Mouse (Mus musculus): Measurements from ENCODE around the gene Tns1. TPM values are rescaled to one million over a fixed set of nuclear protein-coding genes. Genes with fewer than 3 reads are reported as not detected.
A peak's percentile ranks its signal among the peaks of the same experiment; 100 is the strongest.

The Tns1 gene
- total and polyA plus RNA-seq, 2 experiments from 2014 or later, result 11.7 to 28.0 TPM

DNA sequence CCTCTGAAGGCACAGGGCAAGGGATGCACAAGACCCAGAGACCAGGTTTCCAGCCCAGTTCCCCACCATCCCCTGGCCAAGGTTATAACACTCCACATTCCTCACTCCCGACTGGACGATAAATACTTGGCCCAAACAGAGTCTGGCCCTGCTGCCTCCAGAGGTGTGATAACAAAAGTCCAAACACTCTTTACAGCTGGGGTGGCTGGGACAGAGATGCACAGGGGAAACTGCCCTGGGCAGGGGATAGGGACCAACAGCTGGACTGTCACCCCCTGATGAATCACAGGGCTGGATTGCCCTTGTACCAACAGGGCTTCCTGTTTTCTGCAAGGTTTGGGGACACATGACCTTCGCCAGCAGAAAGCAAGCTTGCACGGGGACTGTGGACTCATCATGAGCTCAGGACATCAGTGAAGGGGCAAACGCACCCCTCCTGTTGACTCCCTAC, 125.3 kb downstream of the Tns1 start:
- Histone ChIP-seq H3K9me3 (ENCODE audit: low read length) (no peaks in the 10 kb centered on the region), H3K4me3 (ENCODE audit: low read length) (no peak overlapping the region), H3K36me3 (ENCODE audit: insufficient read depth, low read length) (no peaks in the 10 kb centered on the region), H3K27me3 (ENCODE audit: insufficient read depth, low read length) (no peaks in the 10 kb centered on the region), H3K4me1 (ENCODE audit: insufficient read depth, low read length) (no peaks in the 10 kb centered on the region), H3K4me2 (ENCODE audit: low read depth, low read length) (no peak overlapping the region), H3K27ac (no peak overlapping the region), H3K9ac (replicated peaks; ENCODE audit: low read length) (no peak overlapping the region)
- ATAC-seq, result no peak
- TF ChIP-seq CTCF (IDR thresholded peaks at IDR 0.05; ENCODE audit: low read depth), result no peak
- WGBS, result 74% methylated on average over 5 of the region's 5 CpGs
- no peak for DNase-seq (ENCODE audit: low spot score)

DNA sequence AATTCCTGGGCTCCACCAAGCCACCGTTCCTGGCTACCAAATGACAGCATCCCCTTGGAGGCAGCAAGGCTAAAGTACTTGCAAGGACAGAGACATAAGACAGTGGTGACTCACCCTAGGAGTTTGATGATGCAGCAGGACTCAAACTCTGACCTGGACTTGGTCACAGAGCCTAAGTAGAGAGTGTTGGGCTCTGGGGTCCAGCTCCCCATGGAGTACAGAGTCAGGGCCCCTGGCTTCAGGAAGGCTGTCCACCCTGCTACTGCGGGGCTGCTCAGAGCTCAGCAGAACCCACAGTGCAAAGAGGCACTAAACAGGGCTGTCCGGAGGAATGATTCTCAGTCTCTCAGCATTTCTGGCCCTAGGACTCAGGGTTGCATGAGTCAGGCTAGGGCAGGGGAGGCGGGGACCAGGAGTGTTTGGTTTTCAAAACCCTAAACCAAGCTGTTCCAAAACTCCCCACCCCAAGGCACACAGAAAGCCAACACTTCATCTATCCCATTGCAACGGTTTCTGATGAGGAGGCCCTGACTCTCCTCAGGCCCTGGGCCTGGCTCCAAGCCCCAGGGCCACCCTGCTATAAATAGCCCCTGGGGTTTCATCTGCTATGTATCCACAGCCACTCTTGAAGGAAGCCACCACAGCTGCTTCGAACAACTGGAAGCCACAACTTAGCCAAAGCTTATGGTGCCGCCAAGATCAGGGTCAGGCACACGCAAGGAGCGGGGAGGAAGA, 126.0 kb downstream of the Tns1 start:
- ATAC-seq (no peak), DNase-seq (ENCODE audit: low spot score) (no peak)
- no peaks in the 10 kb centered on the region for H3K36me3 ChIP-seq (ENCODE audit: insufficient read depth, low read length)
- no peak overlapping the region for H3K27ac ChIP-seq
- TF ChIP-seq CTCF (IDR thresholded peaks at IDR 0.05; ENCODE audit: low read depth), result no peak
- 60% methylated on average over 9 of the region's 9 CpGs for WGBS
- no peak overlapping the region for H3K4me2 ChIP-seq (ENCODE audit: low read depth, low read length)
- H3K4me1 ChIP-seq (ENCODE audit: insufficient read depth, low read length), result no peaks in the 10 kb centered on the region
- H3K27me3 ChIP-seq (ENCODE audit: insufficient read depth, low read length), result no peaks in the 10 kb centered on the region
- H3K9me3 ChIP-seq (ENCODE audit: low read length), result no peaks in the 10 kb centered on the region
- H3K9ac ChIP-seq (replicated peaks; ENCODE audit: low read length), result no peak overlapping the region
- H3K4me3 ChIP-seq (ENCODE audit: low read length), result no peak overlapping the region

DNA sequence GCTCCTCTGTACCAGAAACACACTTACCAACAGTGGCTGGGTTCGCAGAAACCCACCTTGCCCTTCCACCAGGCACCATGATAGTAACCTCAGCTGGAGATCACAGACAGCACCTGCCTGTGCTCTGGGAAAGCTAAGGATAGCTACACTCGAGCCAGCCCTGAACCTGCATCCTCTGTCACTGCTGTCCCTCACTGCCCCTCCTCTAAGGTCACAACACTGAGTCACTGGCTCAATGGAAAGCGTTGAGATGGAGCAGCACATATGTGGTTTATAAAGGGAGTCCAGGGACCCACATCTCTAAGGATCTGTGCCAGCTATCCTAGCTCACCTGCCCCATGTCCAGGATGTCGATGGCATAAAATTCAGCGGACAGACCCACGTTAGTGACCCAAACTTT, 126.9 kb downstream of the Tns1 start:
- no peak for TF ChIP-seq CTCF (IDR thresholded peaks at IDR 0.05; ENCODE audit: low read depth)
- ATAC-seq, result no peak
- H3K4me3 ChIP-seq (ENCODE audit: low read length), result no peak overlapping the region
- no peaks in the 10 kb centered on the region for H3K9me3 ChIP-seq (ENCODE audit: low read length)
- no peak for DNase-seq (ENCODE audit: low spot score)
- no peaks in the 10 kb centered on the region for H3K4me1 ChIP-seq (ENCODE audit: insufficient read depth, low read length)
- 79% methylated on average over 6 of the region's 6 CpGs for WGBS
- H3K36me3 ChIP-seq (ENCODE audit: insufficient read depth, low read length), result no peaks in the 10 kb centered on the region
- no peak overlapping the region for H3K27ac ChIP-seq
- no peaks in the 10 kb centered on the region for H3K27me3 ChIP-seq (ENCODE audit: insufficient read depth, low read length)
- H3K9ac ChIP-seq (replicated peaks; ENCODE audit: low read length), result no peak overlapping the region
- no peak overlapping the region for H3K4me2 ChIP-seq (ENCODE audit: low read depth, low read length)

DNA sequence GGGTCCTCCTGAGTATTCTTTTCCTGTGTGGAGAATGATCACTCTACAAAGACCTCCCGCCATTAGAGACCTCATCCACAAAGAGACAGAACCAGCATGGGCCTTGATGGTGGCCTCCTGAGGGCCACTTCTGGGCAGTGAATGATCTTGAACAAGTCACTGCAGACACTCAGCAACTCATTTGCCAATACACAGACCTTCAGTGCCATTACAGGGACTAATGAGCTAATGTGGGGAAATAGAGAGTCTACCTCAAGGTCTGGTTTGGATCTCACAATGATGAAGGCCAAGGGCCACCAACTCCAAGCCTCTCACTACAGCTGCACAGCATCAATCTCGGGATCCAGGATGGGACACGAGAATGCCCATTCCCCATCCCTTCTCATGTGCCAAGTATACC, 127.6 kb downstream of the Tns1 start:
- Histone ChIP-seq H3K4me3 (ENCODE audit: low read length) (no peak overlapping the region), H3K27ac (no peak overlapping the region), H3K4me1 (ENCODE audit: insufficient read depth, low read length) (no peaks in the 10 kb centered on the region), H3K4me2 (ENCODE audit: low read depth, low read length) (no peak overlapping the region), H3K36me3 (ENCODE audit: insufficient read depth, low read length) (no peaks in the 10 kb centered on the region), H3K27me3 (ENCODE audit: insufficient read depth, low read length) (no peaks in the 10 kb centered on the region), H3K9me3 (ENCODE audit: low read length) (no peaks in the 10 kb centered on the region), H3K9ac (replicated peaks; ENCODE audit: low read length) (no peak overlapping the region)
- 95% methylated on average over 3 of the region's 3 CpGs for WGBS
- TF ChIP-seq CTCF (IDR thresholded peaks at IDR 0.05; ENCODE audit: low read depth), result no peak
- no peak for ATAC-seq
- no peak for DNase-seq (ENCODE audit: low spot score)

DNA sequence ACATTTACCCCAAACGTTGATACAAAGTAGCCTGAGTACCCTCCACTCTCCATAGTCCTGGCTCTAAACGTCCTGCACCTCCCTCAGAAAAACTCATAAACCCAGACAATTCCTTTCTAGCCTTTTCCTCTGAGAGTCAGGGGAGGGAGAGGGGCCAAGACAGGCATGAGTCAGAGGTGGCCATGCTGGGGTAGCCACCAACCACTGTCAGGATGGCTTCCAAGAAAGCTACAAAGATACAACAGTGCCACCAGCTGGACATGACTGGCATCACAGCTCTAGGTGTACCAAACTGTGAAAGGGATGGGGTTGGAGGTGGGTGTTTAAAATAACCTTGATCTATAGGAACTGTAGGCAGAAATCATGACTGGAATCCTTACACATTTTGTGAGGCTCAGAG, 128.0 kb downstream of the Tns1 start:
- no peaks in the 10 kb centered on the region for H3K4me1 ChIP-seq (ENCODE audit: insufficient read depth, low read length)

DNA sequence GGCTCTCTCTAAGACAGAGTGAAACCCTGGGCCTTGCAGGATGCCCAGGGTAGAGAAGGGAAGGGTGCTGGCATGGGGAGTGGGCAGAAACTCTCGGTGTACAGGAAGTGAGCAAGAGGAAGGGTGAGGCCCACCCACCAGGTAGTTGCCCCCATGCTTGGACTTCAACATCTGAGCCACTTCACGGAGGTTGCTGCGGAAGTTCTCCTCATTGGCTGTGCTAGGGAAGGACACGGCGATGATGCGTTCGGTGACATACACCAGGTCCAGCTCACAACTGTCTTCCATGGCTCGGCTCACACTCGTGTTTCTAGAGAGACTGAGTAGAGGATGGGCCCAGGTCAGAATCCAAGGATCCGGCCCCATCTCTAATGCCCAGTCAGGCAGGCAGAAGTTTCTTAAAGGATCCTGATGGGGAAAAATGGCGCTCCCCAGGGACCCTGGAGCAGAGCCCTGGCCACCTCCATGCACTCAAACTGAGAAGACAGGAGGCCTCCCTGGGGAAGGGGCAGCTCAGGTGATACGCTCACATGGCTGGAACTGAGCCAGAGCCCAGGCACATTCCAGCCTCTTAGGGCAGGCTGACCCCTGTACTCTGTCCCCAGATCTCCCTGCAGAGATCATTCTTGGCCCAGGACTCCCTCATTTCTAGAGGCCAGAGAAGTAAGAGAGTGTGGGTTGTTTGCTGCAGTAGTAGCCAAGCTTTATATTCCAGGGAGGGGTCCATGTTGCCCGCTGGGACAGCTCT, 129.0 kb downstream of the Tns1 start:
- Histone ChIP-seq H3K9ac (replicated peaks; ENCODE audit: low read length) (no peak overlapping the region), H3K4me1 (ENCODE audit: insufficient read depth, low read length) (no peaks in the 10 kb centered on the region), H3K4me2 (ENCODE audit: low read depth, low read length) (no peak overlapping the region), H3K27ac (no peak overlapping the region), H3K27me3 (ENCODE audit: insufficient read depth, low read length) (no peaks in the 10 kb centered on the region), H3K9me3 (ENCODE audit: low read length) (no peaks in the 10 kb centered on the region), H3K4me3 (ENCODE audit: low read length) (no peak overlapping the region), H3K36me3 (ENCODE audit: insufficient read depth, low read length) (no peaks in the 10 kb centered on the region)
- 88% methylated on average over 13 of the region's 13 CpGs for WGBS
- ATAC-seq (no peak), DNase-seq (ENCODE audit: low spot score) (no peak)
- TF ChIP-seq CTCF (IDR thresholded peaks at IDR 0.05; ENCODE audit: low read depth), result no peak

More for the DNA sequence above, 128.0 kb downstream of the Tns1 start:
- H3K4me3 ChIP-seq (ENCODE audit: low read length), result no peak overlapping the region
- no peaks in the 10 kb centered on the region for H3K36me3 ChIP-seq (ENCODE audit: insufficient read depth, low read length)
- no peaks in the 10 kb centered on the region for H3K9me3 ChIP-seq (ENCODE audit: low read length)
- H3K27me3 ChIP-seq (ENCODE audit: insufficient read depth, low read length), result no peaks in the 10 kb centered on the region
- H3K4me2 ChIP-seq (ENCODE audit: low read depth, low read length), result no peak overlapping the region
- 0 out of 2 replicates have a peak, but pooled peaks have one; percentile 22 for ATAC-seq
- DNase-seq (ENCODE audit: low spot score), result peak; percentile 73
- H3K9ac ChIP-seq (replicated peaks; ENCODE audit: low read length), result no peak overlapping the region
- 56% methylated on average over 2 of the region's 2 CpGs for WGBS
- no peak overlapping the region for H3K27ac ChIP-seq
- peak; percentile 77 for TF ChIP-seq CTCF (IDR thresholded peaks at IDR 0.05; ENCODE audit: low read depth)
